Mouse (Mus musculus) lung, adult 18-20 months (tissue): ENCODE measurements at regions not wholly inside any gene's neighbourhood (a gene's known extent, or its start where the extent isn't known, plus 50 kb on each side); places are given as distances from the start of the nearest gene placed in this dataset.

ENCODE experiments used
- DNase-seq, 2 experiments: peaks; one replicate each; pipeline ENCODE4 v3.0.0; 2022; ENCODE audit warnings: mixed read lengths in 2 of 2

DNA sequence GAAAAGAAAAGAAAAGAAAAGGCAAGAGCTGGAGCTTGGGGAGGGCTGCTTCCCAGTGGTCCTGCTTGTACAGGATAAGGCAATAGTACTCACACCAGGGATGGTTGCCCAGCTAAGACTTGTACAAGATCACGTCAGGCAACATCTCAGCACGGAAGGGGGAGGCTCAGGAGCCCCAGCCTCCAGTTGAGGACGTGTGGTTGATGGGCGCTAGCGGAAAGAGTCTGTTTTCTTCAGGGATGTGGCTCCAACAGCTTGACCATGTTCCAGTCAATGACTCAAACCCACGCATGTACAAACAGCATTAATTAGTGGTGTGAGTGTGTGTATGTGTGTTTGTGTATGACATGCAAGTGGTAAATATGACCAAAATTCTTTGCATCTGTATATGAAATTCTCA, 153.1 kb upstream of the Rpl34 start:
- DNase-seq, result no peak

DNA sequence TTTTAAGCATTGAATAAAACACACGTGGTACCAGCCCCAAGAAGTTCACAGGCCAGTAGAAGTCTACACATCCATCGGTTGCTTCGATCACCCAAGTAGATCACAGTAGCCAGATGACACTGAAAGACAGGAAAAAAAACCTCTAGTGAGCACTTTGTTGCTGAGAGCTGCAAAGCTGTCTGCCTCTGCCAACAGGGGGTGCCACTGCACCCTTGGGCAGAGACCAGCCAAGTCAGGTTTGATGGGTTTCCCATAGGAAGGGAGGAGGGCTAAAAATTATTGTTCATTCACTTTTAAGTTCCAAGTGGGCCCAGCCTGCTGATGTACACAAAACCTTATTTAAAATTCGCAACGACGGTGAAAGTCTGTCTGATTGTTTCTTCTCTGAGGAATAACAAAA, 150.3 kb upstream of the Rpl34 start:
- DNase-seq, result no peak

DNA sequence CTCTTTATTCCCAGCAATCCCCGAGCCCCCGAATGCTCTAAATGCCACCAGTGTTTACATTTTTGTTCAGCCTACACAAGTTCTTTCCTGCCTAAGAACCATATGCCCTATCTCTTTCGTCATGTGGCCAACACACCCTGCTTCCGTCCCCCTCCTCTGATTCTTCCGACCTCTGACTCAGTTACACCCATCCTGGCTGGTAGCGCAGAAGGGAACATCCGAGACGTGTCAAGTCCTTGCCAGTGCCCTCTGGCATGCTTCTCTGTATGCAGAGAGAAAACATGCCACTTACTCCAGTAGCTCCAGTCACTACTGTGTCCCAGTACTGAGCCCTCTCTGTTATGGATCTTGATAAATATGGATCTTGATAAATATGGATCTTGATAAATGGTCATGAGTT, 149.3 kb upstream of the Rpl34 start:
- DNase-seq, result no peak

DNA sequence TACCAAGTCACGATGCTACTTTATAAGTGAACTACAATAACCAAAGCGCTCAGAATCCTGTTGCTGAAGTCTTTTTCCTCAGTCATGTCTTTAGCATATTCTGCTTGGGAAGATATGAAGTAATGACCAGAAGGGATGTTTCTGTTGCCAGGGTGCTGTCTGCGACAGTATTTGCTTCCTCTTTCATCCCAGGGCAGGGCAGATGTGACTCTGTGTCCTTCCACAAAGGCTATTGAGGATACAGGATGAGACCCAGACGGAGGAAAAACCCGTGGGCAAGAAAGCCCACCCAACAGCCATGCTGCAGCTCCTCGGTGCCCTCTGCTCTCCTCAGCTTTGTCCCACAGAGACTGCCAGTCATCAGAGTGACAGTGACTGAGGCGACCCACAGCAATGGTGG, 148.6 kb upstream of the Rpl34 start:
- DNase-seq, result no peak

DNA sequence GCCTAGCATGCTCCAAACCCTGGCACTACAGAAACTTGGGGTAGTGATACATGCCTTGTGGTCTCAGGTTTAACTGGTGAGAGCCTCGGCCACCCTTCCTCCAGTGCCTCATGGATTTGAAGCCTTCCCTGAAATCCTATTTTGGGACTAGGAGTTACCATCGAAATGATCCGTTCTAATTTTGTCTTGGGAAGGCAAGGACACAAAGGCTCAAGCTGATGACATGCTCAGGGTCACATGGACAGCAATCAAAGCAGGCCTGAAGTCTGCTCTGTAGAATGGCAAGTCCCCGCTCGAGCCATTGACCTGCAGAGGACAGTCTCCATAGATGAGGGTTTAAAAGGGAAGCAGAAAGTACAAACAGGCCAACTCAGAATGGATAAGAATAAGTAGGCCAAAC, 147.8 kb upstream of the Rpl34 start:
- DNase-seq, result no peak

DNA sequence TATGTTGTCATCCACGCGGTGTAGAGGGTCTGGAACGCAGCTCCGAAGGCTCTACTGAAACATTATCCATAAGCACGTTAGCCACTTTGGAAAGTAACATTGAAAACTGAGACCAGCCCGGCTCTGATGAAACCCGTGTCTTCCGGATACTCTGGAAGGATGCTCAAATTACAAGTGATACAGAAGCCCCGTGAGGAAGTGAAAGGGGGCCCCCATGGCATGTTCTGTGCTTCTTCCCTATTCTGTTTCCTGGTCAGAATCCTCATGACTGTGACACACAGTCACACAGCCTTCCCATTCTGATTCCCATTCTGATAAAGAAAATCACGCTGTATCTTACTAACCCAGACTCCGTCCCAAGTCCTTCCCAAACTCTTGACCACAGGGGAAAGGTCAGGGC, 143.5 kb upstream of the Rpl34 start:
- no peak for DNase-seq

- DNase-seq, result no peak
Observed at GRCm38 (mm10) chr3:130866952-130867632, 136.9 kb upstream of the Rpl34 start.

DNA sequence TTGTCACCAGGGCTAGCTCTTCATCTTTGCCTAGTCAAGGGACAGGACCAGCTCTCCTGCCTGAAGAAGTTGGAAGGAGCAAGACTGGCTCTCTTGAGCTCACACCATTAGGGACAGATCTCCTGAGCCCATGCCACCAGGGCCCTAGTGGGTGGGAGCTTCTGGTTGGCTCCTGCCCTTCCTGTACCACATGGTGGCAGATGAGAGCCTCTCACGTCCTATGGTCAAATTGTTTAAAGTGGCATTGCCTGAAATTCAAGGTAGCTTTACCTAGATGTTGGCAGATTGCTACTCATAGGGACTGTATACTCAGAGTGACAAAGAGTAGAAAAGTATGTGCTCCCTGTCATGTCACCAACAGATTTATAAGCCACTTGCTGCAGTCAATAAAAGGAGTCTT, 134.6 kb upstream of the Rpl34 start:
- DNase-seq, result no peak

DNA sequence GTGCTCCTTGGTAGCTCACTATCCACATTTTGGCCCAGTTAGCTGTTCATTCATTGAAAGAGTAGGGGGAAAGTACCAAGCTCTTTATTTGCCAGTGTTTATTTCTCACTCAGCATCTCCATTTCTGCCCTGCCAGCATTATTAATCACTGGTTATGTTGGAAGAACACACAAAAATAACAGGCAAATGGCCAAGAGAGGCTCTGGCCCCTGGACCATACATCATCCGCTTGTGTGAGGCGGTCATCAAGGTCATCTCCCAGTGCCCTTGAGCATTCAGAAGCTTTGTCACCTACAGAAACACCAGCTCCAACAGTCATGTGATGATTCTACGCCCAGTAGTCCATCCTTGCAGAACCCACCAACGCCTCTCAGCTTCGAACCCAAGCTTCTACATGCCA, 133.2 kb upstream of the Rpl34 start:
- no peak for DNase-seq

GRCm38 (mm10) chr3:130860315-130860714, 130.1 kb upstream of the Rpl34 start:
- DNase-seq, result peak in 1 of 2 experiments; percentile 23

- no peak for DNase-seq
Observed at GRCm38 (mm10) chr3:130853866-130854265, 123.7 kb upstream of the Rpl34 start.

- no peak for DNase-seq
Observed at GRCm38 (mm10) chr3:130850766-130851308, 120.6 kb upstream of the Rpl34 start.

DNA sequence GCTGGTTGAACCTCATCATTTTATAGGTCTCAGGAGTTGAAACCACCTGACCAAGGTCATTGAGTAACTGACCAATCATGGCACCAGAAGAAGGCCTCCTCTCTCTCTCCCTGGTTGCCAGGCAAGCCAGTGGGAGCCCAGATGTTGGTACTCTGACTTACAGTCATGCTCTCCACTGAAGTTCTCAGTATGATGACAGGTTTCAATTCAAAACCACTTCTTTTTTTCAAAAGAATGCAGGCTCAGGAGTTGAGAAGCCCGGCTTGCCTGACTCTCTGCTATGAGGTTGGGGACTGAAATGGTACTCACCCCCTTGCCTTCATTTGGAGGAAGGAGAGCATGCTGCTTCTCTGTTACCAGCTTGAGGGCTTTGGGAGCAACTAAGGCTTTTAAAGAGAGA, 111.6 kb upstream of the Rpl34 start:
- DNase-seq, result no peak

DNA sequence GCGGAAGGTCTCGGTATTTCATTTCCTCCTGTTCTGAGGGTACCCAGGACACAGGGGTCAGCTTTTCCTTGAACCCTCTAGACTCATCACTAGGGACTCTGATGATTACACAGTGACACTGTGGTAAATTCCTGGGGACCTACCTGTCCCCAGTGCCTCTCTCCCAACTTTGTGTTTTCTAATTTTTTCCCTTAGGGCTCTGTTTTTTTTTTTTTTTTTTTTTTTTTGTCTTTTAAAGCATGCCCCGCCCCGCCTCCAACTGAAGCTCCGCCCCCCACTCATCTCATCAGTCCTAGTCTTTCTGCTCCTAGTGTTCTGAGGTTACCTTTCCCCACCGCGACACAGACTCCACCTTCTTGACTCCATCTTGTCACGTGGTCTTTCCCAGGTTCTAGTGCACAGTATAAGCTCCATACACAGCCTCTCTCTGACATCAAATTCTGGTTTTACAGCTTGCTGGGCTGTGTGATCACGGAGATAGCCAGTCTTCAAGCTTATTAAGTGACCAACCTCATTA, 109.8 kb upstream of the Rpl34 start:
- DNase-seq, result no peak

DNA sequence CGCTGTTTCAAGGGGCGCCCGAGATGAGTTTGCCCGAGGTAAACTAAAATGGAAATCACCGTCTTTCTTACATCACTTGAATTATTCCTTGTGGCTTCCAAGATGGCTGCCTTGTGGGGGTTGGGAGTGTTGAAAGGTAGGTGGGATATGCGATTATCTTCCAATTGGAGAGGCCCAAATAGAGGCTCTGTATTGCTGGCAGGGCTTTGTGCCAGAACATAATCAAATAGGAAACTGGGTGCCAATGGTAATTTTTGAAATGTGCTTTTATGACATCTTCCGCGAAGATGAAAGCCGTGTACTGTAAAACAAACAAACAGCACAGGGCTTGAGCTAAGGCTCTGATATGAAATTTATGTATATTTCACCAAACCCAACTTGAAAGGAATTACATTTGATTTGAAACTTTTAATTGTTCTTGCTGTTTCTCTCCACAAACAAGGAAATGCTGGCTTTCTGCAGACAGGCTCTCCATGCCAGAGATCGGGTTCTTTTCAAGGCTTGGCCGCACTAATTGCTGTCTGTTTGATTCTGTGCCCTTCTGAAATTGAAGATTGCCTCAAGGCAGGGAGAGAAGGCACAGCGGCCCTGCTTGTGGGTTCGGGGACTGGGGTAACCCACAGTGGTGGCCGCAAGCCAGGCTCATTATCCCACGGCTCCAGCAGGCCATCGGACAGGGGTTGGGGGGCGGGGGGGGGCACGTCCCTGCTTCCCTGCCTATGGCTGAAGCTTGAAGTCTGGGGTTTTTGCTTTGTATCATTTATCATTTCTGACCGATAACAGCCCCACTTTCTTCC, 108.6 kb upstream of the Rpl34 start:
- DNase-seq, result no peak

- DNase-seq, result no peak
Observed at GRCm38 (mm10) chr3:130833722-130834121, 103.5 kb upstream of the Rpl34 start.

- DNase-seq, result no peak
Observed at GRCm38 (mm10) chr3:130833082-130833481, 102.9 kb upstream of the Rpl34 start.

- DNase-seq, result no peak
Observed at GRCm38 (mm10) chr3:130831788-130832187, 101.6 kb upstream of the Rpl34 start.

DNA sequence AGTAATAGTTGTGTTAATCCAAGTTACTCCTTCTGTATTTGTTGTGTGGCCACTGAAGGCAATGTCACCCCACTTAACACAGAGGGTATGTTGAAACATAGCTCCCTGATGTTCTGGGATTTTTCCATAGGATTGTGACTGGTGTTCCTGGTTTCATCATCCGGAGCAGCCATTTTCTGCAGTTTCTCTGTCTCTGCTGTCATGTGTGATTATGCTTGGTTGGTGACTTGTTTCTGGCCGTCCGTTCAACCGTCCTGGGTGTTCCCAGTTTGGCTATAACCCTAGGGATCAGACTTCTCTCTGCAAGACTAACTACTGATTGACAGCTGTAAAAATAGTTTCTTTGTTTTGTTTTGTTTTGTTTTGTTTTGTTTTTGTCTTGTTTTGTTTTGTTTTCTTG, 98.1 kb upstream of the Rpl34 start:
- no peak for DNase-seq

DNA sequence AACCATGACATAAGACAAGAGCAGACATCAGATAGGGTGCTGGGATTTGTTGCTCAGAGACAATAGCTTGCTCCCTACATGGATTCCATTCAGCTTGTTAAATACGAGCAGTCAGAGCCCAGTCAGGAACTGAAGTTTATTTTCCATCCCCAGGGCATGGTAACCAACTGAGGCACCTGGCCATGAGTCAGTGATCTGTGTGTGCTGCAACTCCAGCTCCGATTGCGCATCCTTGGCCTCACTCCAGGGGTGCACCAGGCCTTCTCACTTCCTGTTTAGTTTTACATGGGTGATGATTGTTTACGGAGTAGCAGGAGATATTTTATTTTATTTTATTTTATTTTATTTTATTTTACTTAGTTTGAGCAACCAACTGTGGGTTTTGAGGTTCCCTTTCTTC, 97.7 kb upstream of the Rpl34 start:
- DNase-seq, result no peak

GRCm38 (mm10) chr3:130827021-130827420, 96.8 kb upstream of the Rpl34 start:
- DNase-seq, result no peak

- DNase-seq, result no peak
Observed at GRCm38 (mm10) chr3:130819837-130820098, 89.6 kb upstream of the Rpl34 start.

- no peak for DNase-seq
Observed at GRCm38 (mm10) chr3:130819031-130819836, 89.0 kb upstream of the Rpl34 start.
